Mouse (Mus musculus) liver, adult 2 months (tissue): ENCODE measurements around the gene 2200002J24Rik. TPM values are rescaled to one million over a fixed set of nuclear protein-coding genes. Genes with fewer than 3 reads are reported as not detected.
A peak's percentile ranks its signal among the peaks of the same experiment; 100 is the strongest.

ENCODE experiments used
- DNase-seq: peaks from one replicate; pipeline ENCODE4 v3.0.0-alpha.2; 2011; ENCODE audit warnings: low read depth, low spot score; ENCODE audit errors: extremely low read depth
- H3K27ac ChIP-seq: fragments of 200-500 bp; replicated peaks from 2 replicates; pipeline ENCODE4 v1.5.1; 2012; ENCODE audit warnings: low read depth, mild to moderate bottlenecking, control low read depth, inconsistent platforms, low read length; ENCODE audit not compliant: insufficient read depth
- H3K27me3 ChIP-seq: fragments of 200-500 bp; 2 replicates; pipeline ENCODE4 v1.6.1; 2012; ENCODE audit warnings: mild to moderate bottlenecking, moderate library complexity, low read length, inconsistent platforms; ENCODE audit not compliant: control insufficient read depth, insufficient read depth
- H3K36me3 ChIP-seq: fragments of 200-500 bp; 2 replicates; pipeline ENCODE4 v1.6.1; 2012; ENCODE audit warnings: low read length, inconsistent platforms; ENCODE audit not compliant: control insufficient read depth, insufficient read depth
- H3K4me1 ChIP-seq: fragments of 200-500 bp; 2 replicates; pipeline ENCODE4 v1.6.1; 2011; ENCODE audit warnings: low read length; ENCODE audit not compliant: control insufficient read depth, insufficient read depth
- H3K4me3 ChIP-seq: fragments of 200-500 bp; 2 replicates; pipeline ENCODE4 v1.5.1; 2011; ENCODE audit warnings: low read depth, mild to moderate bottlenecking, control low read depth, low read length, moderate library complexity; ENCODE audit not compliant: insufficient read depth
- H3K79me2 ChIP-seq: fragments of 200-500 bp; 2 replicates; pipeline ENCODE4 v1.6.1; 2012; ENCODE audit warnings: inconsistent platforms, mild to moderate bottlenecking, low read length, moderate library complexity; ENCODE audit not compliant: control insufficient read depth, insufficient read depth
- H3K9ac ChIP-seq: fragments of 200-500 bp; 2 replicates; pipeline ENCODE4 v1.6.1; 2012; ENCODE audit warnings: low read depth, mild to moderate bottlenecking, control low read depth, inconsistent platforms, low read length
- CTCF ChIP-seq: fragments of 200-500 bp; IDR thresholded peaks from 2 replicates; pipeline ENCODE4 v1.5.1; 2011; ENCODE audit warnings: low read depth, low read length, control low read depth
- POLR2A ChIP-seq: fragments of 200-500 bp; IDR thresholded peaks from 2 replicates; pipeline ENCODE4 v1.6.1; 2011; ENCODE audit warnings: low read length, control low read depth; ENCODE audit not compliant: insufficient read depth; ENCODE audit errors: extremely low read depth
- WGBS: fragments of 180-500 bp; shearing (Covaris S2); methylation state at CpG from one replicate; pipeline ENCODE4 v1.1.7; 2018; 5-methylcytosine and 5-hydroxymethylcytosine counted together
- polyA plus RNA-seq: library from polyadenylated mRNA; depleted of rRNA; stranded (reverse); fragments of >200 nt; gene quantifications from 2 replicates; pipeline ENCODE4 v1.2.3, GENCODE M21; 2012; rRNA removed
- total RNA-seq: library from RNA; depleted of rRNA; stranded (reverse); fragments of >200 nt; gene quantifications from 2 replicates; pipeline ENCODE4 v1.2.3, GENCODE M21; 2014; rRNA removed

2200002J24Rik gene
- total RNA-seq: 0.34 TPM in 1 of 2 replicates, not detected in the other
- not detected in 2 replicates for polyA plus RNA-seq

DNA sequence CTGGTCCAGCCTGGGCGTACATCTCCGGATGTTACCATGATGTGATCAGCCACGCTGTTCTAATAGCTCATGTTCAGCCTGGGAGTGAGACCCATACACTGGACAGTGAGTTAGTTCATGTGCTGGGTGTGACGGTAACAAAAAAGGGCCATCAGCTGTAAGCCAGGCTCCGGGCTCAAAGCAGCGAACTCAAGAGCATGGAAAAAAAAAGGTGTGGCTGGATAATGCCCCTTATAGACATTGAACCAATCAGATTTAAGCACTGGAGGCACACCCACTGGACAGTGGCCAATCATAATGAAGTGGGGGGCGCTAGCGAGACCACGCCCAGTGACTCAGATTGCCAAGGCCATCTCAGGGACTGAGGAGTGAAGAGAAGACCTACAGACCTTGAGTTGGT is at the start of gene 2200002J24Rik:
2200002J24Rik (plus strand) TSS at position 338 of the 400 bp plus-strand sequence.
- no peaks in the 10 kb centered on the region for H3K79me2 ChIP-seq
- no peak within 1 kb of the TSS for H3K27ac ChIP-seq
- H3K4me1 ChIP-seq: no peaks in the 10 kb centered on the region
- H3K9ac ChIP-seq: no peak within 1 kb of the TSS
- no peak for TF ChIP-seq CTCF
- TF ChIP-seq POLR2A: no peak
- H3K27me3 ChIP-seq: no peaks in the 10 kb centered on the region
- DNase-seq: no peak
- H3K36me3 ChIP-seq: no peaks in the 10 kb centered on the region
- WGBS: 74% methylated on average over 9 of the region's 9 CpGs
- no peak within 1 kb of the TSS for H3K4me3 ChIP-seq

- Histone ChIP-seq H3K79me2 (peaks cover 6% of the 10 kb centered on the region; the same call in 1 of the 2 replicates), H3K27me3 (no peaks in the 10 kb centered on the region), H3K36me3 (peaks cover 28% of the 10 kb centered on the region), H3K9ac (peak within 1 kb of the TSS; percentile 88), H3K4me1 (peaks cover 7% of the 10 kb centered on the region; the same call in 1 of the 2 replicates), H3K27ac (peak within 1 kb of the TSS; percentile 35; the same call in 1 of the 2 replicates), H3K4me3 (peak within 1 kb of the TSS; percentile 84)
- TF ChIP-seq POLR2A (0 out of 2 replicates have a peak, but pooled peaks have one; percentile 33), CTCF (no peak)
- WGBS: 1% methylated on average over 59 of the region's 59 CpGs
- peak; percentile 96 for DNase-seq
Measured at GRCm38 (mm10) chr7:30649591-30650540, 48.9 kb upstream of the 2200002J24Rik start, which contains the start of gene Rbm42. TSS of gene Rbm42 (minus strand) at chr7:30650317.

GRCm38 (mm10) chr7:30664529-30665200 is 34.1 kb upstream of the 2200002J24Rik start, which contains the start of gene Haus5:
TSS of gene Haus5 (minus strand) at chr7:30664994.
- Histone ChIP-seq H3K27ac (no peak within 1 kb of the TSS), H3K27me3 (no peaks in the 10 kb centered on the region), H3K4me3 (peak within 1 kb of the TSS; percentile 64), H3K79me2 (no peaks in the 10 kb centered on the region), H3K4me1 (peaks cover 3% of the 10 kb centered on the region; the same call in 1 of the 2 replicates), H3K9ac (peak within 1 kb of the TSS; percentile 62), H3K36me3 (no peaks in the 10 kb centered on the region)
- TF ChIP-seq CTCF (no peak), POLR2A (no peak)
- peak; percentile 81 for DNase-seq
- WGBS: 1% methylated on average over 34 of the region's 34 CpGs

- Histone ChIP-seq H3K9ac (peak overlapping the region; percentile 61), H3K27ac (no peak overlapping the region), H3K27me3 (no peaks in the 10 kb centered on the region), H3K4me3 (peak overlapping the region; percentile 64), H3K4me1 (peaks cover 3% of the 10 kb centered on the region; the same call in 1 of the 2 replicates), H3K36me3 (no peaks in the 10 kb centered on the region), H3K79me2 (no peaks in the 10 kb centered on the region)
- DNase-seq: peak; percentile 19
- 7% methylated on average over 11 of the region's 11 CpGs for WGBS
- no peak for TF ChIP-seq POLR2A
- TF ChIP-seq CTCF: no peak
Measured at GRCm38 (mm10) chr7:30665321-30665720, 33.4 kb upstream of the 2200002J24Rik start.

- H3K79me2 ChIP-seq: no peaks in the 10 kb centered on the region
- WGBS: 20% methylated on average over 3 of the region's 3 CpGs
- DNase-seq: peak; percentile 93
- H3K27ac ChIP-seq: peak overlapping the region; percentile 65
- no peaks in the 10 kb centered on the region for H3K27me3 ChIP-seq
- no peaks in the 10 kb centered on the region for H3K36me3 ChIP-seq
- peaks cover 3% of the 10 kb centered on the region; the same call in 1 of the 2 replicates for H3K4me1 ChIP-seq
- peak overlapping the region; percentile 36; the same call in 1 of the 2 replicates for H3K9ac ChIP-seq
- no peak overlapping the region for H3K4me3 ChIP-seq
- no peak for TF ChIP-seq POLR2A
- TF ChIP-seq CTCF: peak; percentile 44
Measured at GRCm38 (mm10) chr7:30669229-30669628, 29.5 kb upstream of the 2200002J24Rik start.
